Mouse (Mus musculus): ENCODE measurements at regions not wholly inside any gene's neighbourhood (a gene's known extent, or its start where the extent isn't known, plus 50 kb on each side); places are given as distances from the start of the nearest gene placed in this dataset.

- H3K27me3 ChIP-seq (ENCODE audit: control insufficient read depth, insufficient read depth, low read length, poor library complexity, severe bottlenecking) = no peaks in the 10 kb centered on the region
- TF ChIP-seq CTCF (IDR thresholded peaks at IDR 0.05; ENCODE audit: low read depth, low read length) = no peak
- no peak overlapping the region for H3K4me3 ChIP-seq (ENCODE audit: low read depth, low read length)
- no peak overlapping the region for H3K9ac ChIP-seq (ENCODE audit: low read depth, poor library complexity, severe bottlenecking)
- H3K9me3 ChIP-seq (replicated peaks; ENCODE audit: control insufficient read depth, insufficient read depth, low read length, poor library complexity, severe bottlenecking) = no peaks in the 10 kb centered on the region
- H3K4me1 ChIP-seq (ENCODE audit: control insufficient read depth, insufficient read depth, low read length) = no peaks in the 10 kb centered on the region
- H3K27ac ChIP-seq (ENCODE audit: insufficient read depth, low read length) = no peak overlapping the region
- H3K36me3 ChIP-seq (ENCODE audit: control insufficient read depth, insufficient read depth, low read length, poor library complexity, severe bottlenecking) = no peaks in the 10 kb centered on the region
These were observed 219.6 kb upstream of the Marcks start for GRCm38 (mm10) chr10:37358334-37358733.

GRCm38 (mm10) chr10:37357304-37358060 is 218.8 kb upstream of the Marcks start:
- H3K27ac ChIP-seq (ENCODE audit: insufficient read depth, low read length) = no peak overlapping the region

GRCm38 (mm10) chr10:37349261-37349660 is 210.5 kb upstream of the Marcks start:
- TF ChIP-seq POLR2A (IDR thresholded peaks at IDR 0.05; ENCODE audit: insufficient read depth, low read length) = no peak
- TF ChIP-seq EP300 (IDR thresholded peaks at IDR 0.05; ENCODE audit: insufficient read depth, low read depth, low read length) = no peak
- TF ChIP-seq CTCF (IDR thresholded peaks at IDR 0.05; ENCODE audit: low read depth, low read length) = no peak
- no peaks in the 10 kb centered on the region for H3K27me3 ChIP-seq (ENCODE audit: control insufficient read depth, insufficient read depth, low read length, poor library complexity, severe bottlenecking)
- no peaks in the 10 kb centered on the region for H3K4me1 ChIP-seq (ENCODE audit: control insufficient read depth, insufficient read depth, low read length)
- no peaks in the 10 kb centered on the region for H3K36me3 ChIP-seq (ENCODE audit: control insufficient read depth, insufficient read depth, low read length, poor library complexity, severe bottlenecking)
- H3K9ac ChIP-seq (ENCODE audit: low read depth, poor library complexity, severe bottlenecking) = no peak overlapping the region
- no peak overlapping the region for H3K4me3 ChIP-seq (ENCODE audit: low read depth, low read length)
- no peak overlapping the region for H3K27ac ChIP-seq (ENCODE audit: insufficient read depth, low read length)
- no peaks in the 10 kb centered on the region for H3K9me3 ChIP-seq (replicated peaks; ENCODE audit: control insufficient read depth, insufficient read depth, low read length, poor library complexity, severe bottlenecking)

More at GRCm38 (mm10) chr10:37357304-37358060, 218.8 kb upstream of the Marcks start:
- Histone ChIP-seq H3K9me3 (replicated peaks; ENCODE audit: control insufficient read depth, insufficient read depth, low read length, poor library complexity, severe bottlenecking) (no peaks in the 10 kb centered on the region), H3K4me3 (ENCODE audit: low read depth, low read length) (no peak overlapping the region), H3K9ac (ENCODE audit: low read depth, poor library complexity, severe bottlenecking) (no peak overlapping the region), H3K4me1 (ENCODE audit: control insufficient read depth, insufficient read depth, low read length) (no peaks in the 10 kb centered on the region), H3K36me3 (ENCODE audit: control insufficient read depth, insufficient read depth, low read length, poor library complexity, severe bottlenecking) (no peaks in the 10 kb centered on the region), H3K27me3 (ENCODE audit: control insufficient read depth, insufficient read depth, low read length, poor library complexity, severe bottlenecking) (no peaks in the 10 kb centered on the region)
- TF ChIP-seq EP300 (IDR thresholded peaks at IDR 0.05; ENCODE audit: insufficient read depth, low read depth, low read length) = no peak
- TF ChIP-seq POLR2A (IDR thresholded peaks at IDR 0.05; ENCODE audit: insufficient read depth, low read length) = no peak

- H3K9me3 ChIP-seq (replicated peaks; ENCODE audit: control insufficient read depth, insufficient read depth, low read length, poor library complexity, severe bottlenecking) = no peaks in the 10 kb centered on the region
- TF ChIP-seq POLR2A (IDR thresholded peaks at IDR 0.05; ENCODE audit: insufficient read depth, low read length) (no peak), EP300 (IDR thresholded peaks at IDR 0.05; ENCODE audit: insufficient read depth, low read depth, low read length) (no peak), CTCF (IDR thresholded peaks at IDR 0.05; ENCODE audit: low read depth, low read length) (no peak)
- no peaks in the 10 kb centered on the region for H3K4me1 ChIP-seq (ENCODE audit: control insufficient read depth, insufficient read depth, low read length)
- no peaks in the 10 kb centered on the region for H3K36me3 ChIP-seq (ENCODE audit: control insufficient read depth, insufficient read depth, low read length, poor library complexity, severe bottlenecking)
- no peak overlapping the region for H3K4me3 ChIP-seq (ENCODE audit: low read depth, low read length)
- no peak overlapping the region for H3K9ac ChIP-seq (ENCODE audit: low read depth, poor library complexity, severe bottlenecking)
- no peak overlapping the region for H3K27ac ChIP-seq (ENCODE audit: insufficient read depth, low read length)
- no peaks in the 10 kb centered on the region for H3K27me3 ChIP-seq (ENCODE audit: control insufficient read depth, insufficient read depth, low read length, poor library complexity, severe bottlenecking)
These were observed 209.7 kb upstream of the Marcks start for GRCm38 (mm10) chr10:37348416-37348815.

- Histone ChIP-seq H3K9ac (ENCODE audit: low read depth, poor library complexity, severe bottlenecking) (no peak overlapping the region), H3K9me3 (replicated peaks; ENCODE audit: control insufficient read depth, insufficient read depth, low read length, poor library complexity, severe bottlenecking) (no peaks in the 10 kb centered on the region), H3K36me3 (ENCODE audit: control insufficient read depth, insufficient read depth, low read length, poor library complexity, severe bottlenecking) (no peaks in the 10 kb centered on the region), H3K4me1 (ENCODE audit: control insufficient read depth, insufficient read depth, low read length) (no peaks in the 10 kb centered on the region), H3K4me3 (ENCODE audit: low read depth, low read length) (no peak overlapping the region), H3K27ac (ENCODE audit: insufficient read depth, low read length) (no peak overlapping the region), H3K27me3 (ENCODE audit: control insufficient read depth, insufficient read depth, low read length, poor library complexity, severe bottlenecking) (no peaks in the 10 kb centered on the region)
- TF ChIP-seq CTCF (IDR thresholded peaks at IDR 0.05; ENCODE audit: low read depth, low read length) (no peak), POLR2A (IDR thresholded peaks at IDR 0.05; ENCODE audit: insufficient read depth, low read length) (no peak), EP300 (IDR thresholded peaks at IDR 0.05; ENCODE audit: insufficient read depth, low read depth, low read length) (no peak)
These were observed 208.9 kb upstream of the Marcks start for GRCm38 (mm10) chr10:37347661-37348060.

GRCm38 (mm10) chr10:37342675-37343074 is 204.0 kb upstream of the Marcks start:
- Histone ChIP-seq H3K27me3 (ENCODE audit: control insufficient read depth, insufficient read depth, low read length, poor library complexity, severe bottlenecking) (no peaks in the 10 kb centered on the region), H3K9ac (ENCODE audit: low read depth, poor library complexity, severe bottlenecking) (no peak overlapping the region), H3K4me3 (ENCODE audit: low read depth, low read length) (no peak overlapping the region), H3K36me3 (ENCODE audit: control insufficient read depth, insufficient read depth, low read length, poor library complexity, severe bottlenecking) (no peaks in the 10 kb centered on the region), H3K27ac (ENCODE audit: insufficient read depth, low read length) (no peak overlapping the region), H3K4me1 (ENCODE audit: control insufficient read depth, insufficient read depth, low read length) (no peaks in the 10 kb centered on the region), H3K9me3 (replicated peaks; ENCODE audit: control insufficient read depth, insufficient read depth, low read length, poor library complexity, severe bottlenecking) (no peaks in the 10 kb centered on the region)
- no peak for TF ChIP-seq CTCF (IDR thresholded peaks at IDR 0.05; ENCODE audit: low read depth, low read length)
- TF ChIP-seq EP300 (IDR thresholded peaks at IDR 0.05; ENCODE audit: insufficient read depth, low read depth, low read length) = no peak
- no peak for TF ChIP-seq POLR2A (IDR thresholded peaks at IDR 0.05; ENCODE audit: insufficient read depth, low read length)

Measured in ES-Bruce4 (cell line).